10 mouse cellular contexts compared by ENCODE assay signal in genomic region chr8:87539829-87540394, GRCm38 (mm10). TPM values are rescaled to one million over a fixed set of nuclear protein-coding genes. Genes with fewer than 3 reads are reported as not detected.
DNase-seq lines count a peak whose midpoint lies in the region; ATAC-seq and TF ChIP-seq lines count a peak whose summit lies in the region.
"Had no signal": no experiment of that assay in that cellular context is flagged by ENCODE, and none has a peak within 500 bp of the region (broad histone marks: within the 10 kb centered on the region; RNA-seq: fewer than 3 reads in every experiment).

No protein-coding gene starts in this region.

- no peak overlapping the region for H3K27ac ChIP-seq in forebrain, embryonic 10.5 days
- no peak overlapping the region for H3K27ac ChIP-seq in layer of hippocampus, adult 2 months
- no peak overlapping the region for H3K27ac ChIP-seq in midbrain, postnatal 0 days (ENCODE audit: low read depth, low read length)
- H3K27ac ChIP-seq in kidney, embryonic 16.5 days (ENCODE audit: low read length) = no peak overlapping the region
- H3K27ac ChIP-seq: lung, embryonic 15.5 days had no signal

- 19% methylated on average over 15 of the region's 15 CpGs for WGBS in forebrain, embryonic 10.5 days
- WGBS in midbrain, postnatal 0 days = 11% methylated on average over 15 of the region's 15 CpGs
- 40% methylated on average over 15 of the region's 15 CpGs for WGBS in kidney, embryonic 16.5 days

- TF ChIP-seq CTCF in layer of hippocampus, adult 2 months (conservative IDR thresholded peaks at IDR 0.05) = no peak
- no peak for TF ChIP-seq CTCF in midbrain, postnatal 0 days (IDR thresholded peaks at IDR 0.05)

- H3K4me3 ChIP-seq in forebrain, embryonic 10.5 days = peak overlapping the region; percentile 23
- peak overlapping the region; percentile 36 for H3K4me3 ChIP-seq in layer of hippocampus, adult 2 months
- peak overlapping the region; percentile 9; the same call in 1 of the 2 replicates for H3K4me3 ChIP-seq in midbrain, postnatal 0 days (ENCODE audit: low read depth, low read length)
- H3K4me3 ChIP-seq in kidney, embryonic 16.5 days (ENCODE audit: low read length) = no peak overlapping the region
- H3K4me3 ChIP-seq: lung, embryonic 15.5 days had no signal

- no peaks in the 10 kb centered on the region; the same call in 1 of the 2 replicates for H3K9me3 ChIP-seq in forebrain, embryonic 10.5 days
- H3K9me3 ChIP-seq in midbrain, postnatal 0 days (ENCODE audit: low read length) = no peaks in the 10 kb centered on the region
- peaks cover 3% of the 10 kb centered on the region; the same call in 1 of the 2 replicates for H3K9me3 ChIP-seq in kidney, embryonic 16.5 days (ENCODE audit: low read length)
- H3K9me3 ChIP-seq: lung, embryonic 15.5 days had no signal

- peak overlapping the region; percentile 42 for H3K4me2 ChIP-seq in midbrain, postnatal 0 days (ENCODE audit: low read depth, low read length, poor library complexity, severe bottlenecking)
- H3K4me2 ChIP-seq in kidney, embryonic 16.5 days (replicated peaks; ENCODE audit: low read depth, low read length) = no peak overlapping the region
- H3K4me2 ChIP-seq: lung, embryonic 15.5 days had no signal

- H3K36me3 ChIP-seq in forebrain, embryonic 10.5 days (replicated peaks) = no peaks in the 10 kb centered on the region
- no peaks in the 10 kb centered on the region for H3K36me3 ChIP-seq in midbrain, postnatal 0 days (ENCODE audit: insufficient read depth, low read length)
- no peaks in the 10 kb centered on the region for H3K36me3 ChIP-seq in kidney, embryonic 16.5 days (ENCODE audit: insufficient read depth, low read length)
- H3K36me3 ChIP-seq: lung, embryonic 15.5 days had no signal

- peak; percentile 76 for ATAC-seq in midbrain, postnatal 0 days (ENCODE audit: low FRiP score)
- no peak for ATAC-seq in inflammation-experienced regulatory T-cells, adult 6 months
- no peak for ATAC-seq in kidney, embryonic 16.5 days (ENCODE audit: low FRiP score, low TSS enrichment)

- H3K27me3 ChIP-seq in forebrain, embryonic 10.5 days (ENCODE audit: poor library complexity, severe bottlenecking) = peaks cover 16% of the 10 kb centered on the region
- 0 out of 2 replicates have a peak, but pooled peaks cover 3% of the 10 kb centered on the region for H3K27me3 ChIP-seq in midbrain, postnatal 0 days (ENCODE audit: insufficient read depth, low read length)
- no peaks in the 10 kb centered on the region; the same call in 1 of the 2 replicates for H3K27me3 ChIP-seq in kidney, embryonic 16.5 days (ENCODE audit: insufficient read depth, low read length)

- peaks cover 18% of the 10 kb centered on the region for H3K4me1 ChIP-seq in forebrain, embryonic 10.5 days
- no peaks in the 10 kb centered on the region for H3K4me1 ChIP-seq in midbrain, postnatal 0 days (ENCODE audit: insufficient read depth, low read length)
- no peaks in the 10 kb centered on the region for H3K4me1 ChIP-seq in kidney, embryonic 16.5 days (ENCODE audit: insufficient read depth, low read length)

- H3K9ac ChIP-seq in midbrain, postnatal 0 days (replicated peaks; ENCODE audit: low read length, poor library complexity, severe bottlenecking) = peak overlapping the region; percentile 29; the same call in 1 of the 2 replicates
- H3K9ac ChIP-seq in kidney, embryonic 16.5 days (replicated peaks; ENCODE audit: low read length) = no peak overlapping the region
- H3K9ac ChIP-seq: lung, embryonic 15.5 days had no signal

- DNase-seq in cerebellum, adult 11 months = peak; percentile 44
- peak; percentile 15 for DNase-seq in forebrain, embryonic 10.5 days (ENCODE audit: extremely low spot score, low spot score)
- peak; percentile 16 to 27 for DNase-seq in layer of hippocampus, adult 2 months (ENCODE audit: low spot score in 2 of 2)
- DNase-seq in midbrain, postnatal 0 days (ENCODE audit: low spot score) = peak; percentile 65
- DNase-seq in ovary, postnatal 10 days (ENCODE audit: low spot score) = no peak
- DNase-seq in kidney, postnatal 14 days = no peak

RNA-seq across cellular contexts. Expression of gene 4933402J07Rik, which starts 23.7 kb away (rescaled TPM):
- polyA plus RNA-seq in forebrain, embryonic 10.5 days (2016; fragmentation: Nextera tagmentation; extraction: Ambion mirVana) = not detected in 2 replicates
- total RNA-seq in layer of hippocampus, adult 2 months (2021) = not detected
- not detected in 2 replicates for total RNA-seq in midbrain, postnatal 0 days (2014; rRNA removed)
- not detected in 2 replicates for polyA plus RNA-seq in midbrain, postnatal 0 days (2015; fragmentation: Nextera tagmentation; extraction: Ambion mirVana)
- not detected for polyA plus RNA-seq in inflammation-experienced regulatory T-cells, adult 6 months (2017; shearing (Covaris generic))
- polyA plus RNA-seq in kidney, embryonic 16.5 days (2015; fragmentation: Nextera tagmentation; extraction: Ambion mirVana) = not detected in 2 replicates
- polyA plus RNA-seq: heart, postnatal 0 days; lung, embryonic 15.5 days had no signal

Comparison
In these comparisons a context has a peak if more than half of its experiments do, and no peak if none do; other contexts are left out.
1. DNase-seq: peak in cerebellum, adult 11 months (single experiment), forebrain, embryonic 10.5 days (single experiment), layer of hippocampus, adult 2 months (2 of 2) and midbrain, postnatal 0 days (single experiment); none in ovary, postnatal 10 days (single experiment) and kidney, postnatal 14 days (single experiment).